Mouse (Mus musculus) liver, embryonic 12.5 days (tissue): Measurements from ENCODE around the gene Mrps24. TPM values are rescaled to one million over a fixed set of nuclear protein-coding genes. Genes with fewer than 3 reads are reported as not detected.

ENCODE experiments used
- ATAC-seq: fragments of 200-750 bp; cut with Nextera tagmentation; 2 replicates; pipeline ENCODE4 v1.8.0; 2017; ENCODE audit warnings: moderate number of reproducible peaks, mild to moderate bottlenecking, moderate library complexity
- H3K27ac ChIP-seq: fragments of 300-500 bp; sonication (generic); 2 replicates; pipeline ENCODE4 v1.5.1; 2016; ENCODE audit warnings: mild to moderate bottlenecking
- H3K27me3 ChIP-seq: fragments of 300-500 bp; sonication (generic); replicated peaks from 2 replicates; pipeline ENCODE4 v1.6.1; 2016; ENCODE audit warnings: mild to moderate bottlenecking, moderate library complexity
- H3K36me3 ChIP-seq: fragments of 300-500 bp; sonication (generic); 2 replicates; pipeline ENCODE4 v1.6.1; 2016; ENCODE audit warnings: mild to moderate bottlenecking, moderate library complexity
- H3K4me1 ChIP-seq: fragments of 300-500 bp; sonication (generic); 2 replicates; pipeline ENCODE4 v1.6.1; 2016
- H3K4me2 ChIP-seq: fragments of 300-500 bp; sonication (generic); 2 replicates; pipeline ENCODE4 v1.6.1; 2016; ENCODE audit warnings: mild to moderate bottlenecking, moderate library complexity
- H3K4me3 ChIP-seq: fragments of 300-500 bp; sonication (generic); 2 replicates; pipeline ENCODE4 v1.5.1; 2016; ENCODE audit warnings: mild to moderate bottlenecking, moderate library complexity
- H3K9ac ChIP-seq: fragments of 300-500 bp; sonication (generic); 2 replicates; pipeline ENCODE4 v1.6.1; 2016; ENCODE audit warnings: mild to moderate bottlenecking, moderate library complexity
- H3K9me3 ChIP-seq: fragments of 300-500 bp; sonication (generic); replicated peaks from 2 replicates; pipeline ENCODE4 v1.6.1; 2016; ENCODE audit warnings: mild to moderate bottlenecking, moderate library complexity
- WGBS: fragments of 180-500 bp; shearing (Covaris S2); methylation state at CpG from one replicate; pipeline ENCODE4 v1.1.7; 2016; ENCODE audit not compliant: insufficient replicate concordance; 5-methylcytosine and 5-hydroxymethylcytosine counted together
- polyA plus RNA-seq: library from polyadenylated mRNA; unstranded; fragments of >200 nt; fragmentation: Nextera tagmentation; extraction: Ambion mirVana; gene quantifications from 2 replicates; pipeline ENCODE4 v1.2.1, GENCODE M21; 2016

The Mrps24 gene
- polyA plus RNA-seq: 143 and 149 TPM in 2 replicates

GRCm38 (mm10) chr11:5715630-5716105 is at the start of gene Mrps24:
TSS of gene Mrps24 (minus strand) at chr11:5715680.
- H3K9me3 ChIP-seq: no peaks in the 10 kb centered on the region
- ATAC-seq: no peak
- 83% methylated on average over 14 of the region's 14 CpGs for WGBS
- H3K36me3 ChIP-seq: peaks cover 54% of the 10 kb centered on the region
- no peaks in the 10 kb centered on the region for H3K4me1 ChIP-seq
- H3K27me3 ChIP-seq: no peaks in the 10 kb centered on the region
- no peak within 1 kb of the TSS for H3K9ac ChIP-seq
- no peak within 1 kb of the TSS for H3K4me3 ChIP-seq
- no peak within 1 kb of the TSS for H3K27ac ChIP-seq
- no peak within 1 kb of the TSS for H3K4me2 ChIP-seq

- Histone ChIP-seq H3K9me3 (no peaks in the 10 kb centered on the region), H3K27ac (peak overlapping the region; percentile 94), H3K4me2 (peak overlapping the region; percentile 82), H3K4me1 (peaks cover 20% of the 10 kb centered on the region), H3K27me3 (no peaks in the 10 kb centered on the region), H3K4me3 (peak overlapping the region; percentile 88), H3K36me3 (peaks cover 4% of the 10 kb centered on the region; the same call in 1 of the 2 replicates), H3K9ac (peak overlapping the region; percentile 93)
- WGBS: 7% methylated on average over 6 of the region's 6 CpGs
- ATAC-seq: peak; percentile 32; the same call in 1 of the 2 replicates
These were observed 47.1 kb upstream of the Mrps24 start for GRCm38 (mm10) chr11:5762633-5762982.

GRCm38 (mm10) chr11:5761820-5762632 is 46.5 kb upstream of the Mrps24 start, which contains the start of gene Urgcp:
TSS of gene Urgcp (minus strand) at chr11:5762376.
- H3K27ac ChIP-seq: peak within 1 kb of the TSS; percentile 94
- H3K36me3 ChIP-seq: peaks cover 7% of the 10 kb centered on the region; the same call in 1 of the 2 replicates
- no peaks in the 10 kb centered on the region for H3K27me3 ChIP-seq
- no peaks in the 10 kb centered on the region for H3K9me3 ChIP-seq
- H3K9ac ChIP-seq: peak within 1 kb of the TSS; percentile 93
- 1% methylated on average over 68 of the region's 68 CpGs for WGBS
- peak within 1 kb of the TSS; percentile 82 for H3K4me2 ChIP-seq
- H3K4me3 ChIP-seq: peak within 1 kb of the TSS; percentile 88
- peaks cover 20% of the 10 kb centered on the region for H3K4me1 ChIP-seq
- peak; percentile 99 for ATAC-seq

GRCm38 (mm10) chr11:5753755-5754154 is 38.3 kb upstream of the Mrps24 start:
- peaks cover 32% of the 10 kb centered on the region for H3K36me3 ChIP-seq
- WGBS: 75% methylated on average over 2 of the region's 2 CpGs

GRCm38 (mm10) chr11:5744951-5745350 is 29.5 kb upstream of the Mrps24 start:
- ATAC-seq: no peak
- no peak overlapping the region for H3K4me2 ChIP-seq

More at GRCm38 (mm10) chr11:5753755-5754154, 38.3 kb upstream of the Mrps24 start:
- Histone ChIP-seq H3K4me1 (no peaks in the 10 kb centered on the region), H3K9me3 (peaks cover 14% of the 10 kb centered on the region), H3K4me2 (no peak overlapping the region), H3K4me3 (no peak overlapping the region), H3K9ac (no peak overlapping the region), H3K27ac (no peak overlapping the region), H3K27me3 (no peaks in the 10 kb centered on the region)
- no peak for ATAC-seq

GRCm38 (mm10) chr11:5742106-5742505 is 26.6 kb upstream of the Mrps24 start:
- H3K9me3 ChIP-seq: no peaks in the 10 kb centered on the region
- H3K27me3 ChIP-seq: no peaks in the 10 kb centered on the region
- peak overlapping the region; percentile 94; the same call in 1 of the 2 replicates for H3K4me2 ChIP-seq
- H3K36me3 ChIP-seq: no peaks in the 10 kb centered on the region
- H3K4me3 ChIP-seq: no peak overlapping the region
- H3K27ac ChIP-seq: no peak overlapping the region
- no peak for ATAC-seq
- H3K9ac ChIP-seq: no peak overlapping the region
- H3K4me1 ChIP-seq: peaks cover 35% of the 10 kb centered on the region
- 61% methylated on average over 7 of the region's 7 CpGs for WGBS

More at GRCm38 (mm10) chr11:5744951-5745350, 29.5 kb upstream of the Mrps24 start:
- no peak overlapping the region for H3K4me3 ChIP-seq
- no peak overlapping the region for H3K9ac ChIP-seq
- no peaks in the 10 kb centered on the region for H3K27me3 ChIP-seq
- WGBS: 72% methylated on average over 2 of the region's 2 CpGs
- H3K36me3 ChIP-seq: peaks cover 6% of the 10 kb centered on the region; the same call in 1 of the 2 replicates
- H3K9me3 ChIP-seq: no peaks in the 10 kb centered on the region
- no peak overlapping the region for H3K27ac ChIP-seq
- peaks cover 23% of the 10 kb centered on the region for H3K4me1 ChIP-seq

GRCm38 (mm10) chr11:5740965-5741627 is 25.6 kb upstream of the Mrps24 start:
- peak overlapping the region; percentile 99 for H3K9ac ChIP-seq
- WGBS: under 1% methylated on average over 49 of the region's 50 CpGs
- H3K4me3 ChIP-seq: peak overlapping the region; percentile 99
- peaks cover 36% of the 10 kb centered on the region for H3K4me1 ChIP-seq
- H3K9me3 ChIP-seq: no peaks in the 10 kb centered on the region
- H3K27me3 ChIP-seq: no peaks in the 10 kb centered on the region
- H3K36me3 ChIP-seq: no peaks in the 10 kb centered on the region
- peak; percentile 99 for ATAC-seq
- peak overlapping the region; percentile 85 for H3K27ac ChIP-seq
- H3K4me2 ChIP-seq: peak overlapping the region; percentile 94

- 3% methylated on average over 26 of the region's 26 CpGs for WGBS
- peak overlapping the region; percentile 85 for H3K27ac ChIP-seq
These were observed 25.1 kb upstream of the Mrps24 start for GRCm38 (mm10) chr11:5740599-5740964.

GRCm38 (mm10) chr11:5739846-5740245 is 24.4 kb upstream of the Mrps24 start:
- no peaks in the 10 kb centered on the region for H3K27me3 ChIP-seq
- peak overlapping the region; percentile 99 for H3K9ac ChIP-seq
- WGBS: 72% methylated on average over 3 of the region's 3 CpGs
- peaks cover 41% of the 10 kb centered on the region for H3K4me1 ChIP-seq
- peak overlapping the region; percentile 99 for H3K4me3 ChIP-seq
- ATAC-seq: no peak
- no peaks in the 10 kb centered on the region for H3K9me3 ChIP-seq
- H3K27ac ChIP-seq: peak overlapping the region; percentile 4
- peaks cover under 1% of the 10 kb centered on the region; the same call in 1 of the 2 replicates for H3K36me3 ChIP-seq
- peak overlapping the region; percentile 94 for H3K4me2 ChIP-seq

More at GRCm38 (mm10) chr11:5740599-5740964, 25.1 kb upstream of the Mrps24 start:
- Histone ChIP-seq H3K4me2 (peak overlapping the region; percentile 94), H3K9me3 (no peaks in the 10 kb centered on the region), H3K4me1 (peaks cover 36% of the 10 kb centered on the region), H3K4me3 (peak overlapping the region; percentile 99), H3K27me3 (no peaks in the 10 kb centered on the region), H3K36me3 (no peaks in the 10 kb centered on the region), H3K9ac (peak overlapping the region; percentile 99)
- ATAC-seq: peak; percentile 52

GRCm38 (mm10) chr11:5738888-5739632 is 23.6 kb upstream of the Mrps24 start:
- peaks cover 5% of the 10 kb centered on the region; the same call in 1 of the 2 replicates for H3K36me3 ChIP-seq
- no peak overlapping the region for H3K4me3 ChIP-seq
- H3K27ac ChIP-seq: no peak overlapping the region
- WGBS: 80% methylated on average over 5 of the region's 5 CpGs
- H3K9ac ChIP-seq: no peak overlapping the region
- H3K9me3 ChIP-seq: no peaks in the 10 kb centered on the region
- H3K4me1 ChIP-seq: peaks cover 48% of the 10 kb centered on the region
- H3K4me2 ChIP-seq: no peak overlapping the region
- ATAC-seq: no peak
- no peaks in the 10 kb centered on the region for H3K27me3 ChIP-seq

- no peaks in the 10 kb centered on the region for H3K27me3 ChIP-seq
- no peak overlapping the region for H3K4me2 ChIP-seq
- no peak overlapping the region for H3K9ac ChIP-seq
- H3K27ac ChIP-seq: no peak overlapping the region
- peaks cover 5% of the 10 kb centered on the region; the same call in 1 of the 2 replicates for H3K36me3 ChIP-seq
- no peak for ATAC-seq
- no peak overlapping the region for H3K4me3 ChIP-seq
- peaks cover 57% of the 10 kb centered on the region for H3K4me1 ChIP-seq
- WGBS: 56% methylated on average over 5 of the region's 5 CpGs
- H3K9me3 ChIP-seq: no peaks in the 10 kb centered on the region
These were observed 21.7 kb upstream of the Mrps24 start for GRCm38 (mm10) chr11:5737137-5737536.
